ENCODE assay signal across 8 mouse cellular contexts in the genomic region with DNA sequence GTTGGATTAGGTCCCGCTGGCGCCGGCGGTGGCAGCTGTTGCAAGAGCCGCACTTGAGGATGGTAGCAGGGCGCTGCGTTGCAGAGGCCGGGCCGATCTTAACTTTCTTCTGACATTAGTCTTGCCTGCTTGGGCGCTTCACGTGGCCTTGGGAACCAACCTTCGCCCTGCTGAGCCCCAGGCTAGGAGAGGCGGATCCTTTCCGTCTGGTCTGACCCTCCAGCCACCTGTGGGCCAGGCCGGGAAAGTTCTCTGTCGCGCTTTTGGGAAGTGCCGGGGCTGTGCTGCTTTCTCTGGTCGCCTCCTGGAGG. TPM values are rescaled to one million over a fixed set of nuclear protein-coding genes. Genes with fewer than 3 reads are reported as not detected.
DNase-seq lines count a peak whose midpoint lies in the region; ATAC-seq lines count a peak whose summit lies in the region.

A gene (minus strand): TSS at position 223 of the 311 bp plus-strand sequence.

- ATAC-seq in hindbrain, embryonic 14.5 days (ENCODE audit: low FRiP score), result no peak
- ATAC-seq in liver, embryonic 12.5 days, result no peak

- no peak for DNase-seq in urinary bladder, adult 2 months (ENCODE audit: low spot score)
- no peak for DNase-seq in urinary bladder, postnatal 10 days (ENCODE audit: low spot score)
- DNase-seq in gastrocnemius, adult 8-10 months (ENCODE audit: low spot score in 2 of 2), result peak; percentile 62 to 77
- DNase-seq in hindbrain, embryonic 14.5 days (ENCODE audit: low spot score), result no peak
- peak; percentile 20 to 36 for DNase-seq in monocyte, adult 2 months (ENCODE audit: low read depth in 1 of 2, low spot score in 2 of 2)
- no peak for DNase-seq in T-cell, adult 2 months (ENCODE audit: low spot score)
- DNase-seq in spleen, adult 12 weeks (ENCODE audit: low spot score), result no peak

- peak within 1 kb of the TSS; percentile 42 for H3K4me2 ChIP-seq in hindbrain, embryonic 14.5 days (replicated peaks)
- peak within 1 kb of the TSS; percentile 65 for H3K4me2 ChIP-seq in liver, embryonic 12.5 days

- no peaks in the 10 kb centered on the region for H3K36me3 ChIP-seq in hindbrain, embryonic 14.5 days (replicated peaks; ENCODE audit: control insufficient read depth, insufficient read depth)
- H3K36me3 ChIP-seq in liver, embryonic 12.5 days, result no peaks in the 10 kb centered on the region

- H3K4me3 ChIP-seq in hindbrain, embryonic 14.5 days (replicated peaks; ENCODE audit: low read length), result peak within 1 kb of the TSS; percentile 20; the same call in 1 of the 2 replicates
- peak within 1 kb of the TSS; percentile 38 for H3K4me3 ChIP-seq in liver, embryonic 12.5 days

- no peaks in the 10 kb centered on the region for H3K9me3 ChIP-seq in hindbrain, embryonic 14.5 days (ENCODE audit: control insufficient read depth, low read length)
- H3K9me3 ChIP-seq in liver, embryonic 12.5 days (replicated peaks), result no peaks in the 10 kb centered on the region

- WGBS in hindbrain, embryonic 14.5 days, result 3% methylated on average over 19 of the region's 19 CpGs
- WGBS in liver, embryonic 12.5 days (ENCODE audit: insufficient replicate concordance), result 2% methylated on average over 19 of the region's 19 CpGs

- H3K4me1 ChIP-seq in hindbrain, embryonic 14.5 days (replicated peaks; ENCODE audit: control insufficient read depth, insufficient read depth, low read length), result no peaks in the 10 kb centered on the region
- H3K4me1 ChIP-seq in liver, embryonic 12.5 days, result peaks cover 6% of the 10 kb centered on the region; the same call in 1 of the 2 replicates

- H3K9ac ChIP-seq in hindbrain, embryonic 14.5 days, result no peak within 1 kb of the TSS
- no peak within 1 kb of the TSS for H3K9ac ChIP-seq in liver, embryonic 12.5 days

- no peak within 1 kb of the TSS for H3K27ac ChIP-seq in hindbrain, embryonic 14.5 days
- no peak within 1 kb of the TSS for H3K27ac ChIP-seq in liver, embryonic 12.5 days

- peaks cover 28% of the 10 kb centered on the region for H3K27me3 ChIP-seq in hindbrain, embryonic 14.5 days (ENCODE audit: control insufficient read depth, insufficient read depth, low read length)
- peaks cover 51% of the 10 kb centered on the region for H3K27me3 ChIP-seq in liver, embryonic 12.5 days (replicated peaks)

RNA-seq across cellular contexts. Expression of the gene that starts here (rescaled TPM):
- 14.3 and 15.9 TPM in 2 replicates for polyA plus RNA-seq in urinary bladder, adult 2 months (2012; rRNA removed)
- 10 to 100 TPM; 10.6 to 17.0 (median 12.5) TPM for total RNA-seq in gastrocnemius, adult 8-10 months (2022)
- polyA plus RNA-seq in hindbrain, embryonic 14.5 days (2014; fragmentation: Nextera tagmentation; extraction: Ambion mirVana), result 2.5 and 2.9 TPM in 2 replicates
- polyA plus RNA-seq in liver, embryonic 12.5 days (2016; fragmentation: Nextera tagmentation; extraction: Ambion mirVana), result 1.7 and 2.0 TPM in 2 replicates

Comparison
In these comparisons a context has a peak if more than half of its experiments do, and no peak if none do; other contexts are left out.
1. DNase-seq: peak in gastrocnemius, adult 8-10 months (2 of 2) and monocyte, adult 2 months (2 of 2); none in urinary bladder, adult 2 months (single experiment), urinary bladder, postnatal 10 days (single experiment), hindbrain, embryonic 14.5 days (single experiment), T-cell, adult 2 months (single experiment) and spleen, adult 12 weeks (single experiment).